In genomic region chr16:63501456-63501855, GRCm38 (mm10) we compare ENCODE assay signal across 20 mouse cellular contexts.
A peak's percentile ranks its signal among the peaks of the same experiment; 100 is the strongest.
DNase-seq lines count a peak whose midpoint lies in the region; ATAC-seq and TF ChIP-seq lines count a peak whose summit lies in the region.
"Had no signal": no experiment of that assay in that cellular context is flagged by ENCODE, and none has a peak within 500 bp of the region (broad histone marks: within the 10 kb centered on the region; RNA-seq: fewer than 3 reads in every experiment).

No protein-coding gene starts in this region.

- ATAC-seq in hindbrain, embryonic 13.5 days (ENCODE audit: low FRiP score) = no peak
- peak; percentile 93 for ATAC-seq in forebrain, embryonic 11.5 days (replicated peaks; ENCODE audit: low FRiP score)
- no peak for ATAC-seq in liver, embryonic 12.5 days
- no peak for ATAC-seq in kidney, embryonic 15.5 days (replicated peaks; ENCODE audit: low FRiP score)
- ATAC-seq: inflammation-experienced regulatory T-cells, adult 6 months had no signal

- peak; percentile 63 for DNase-seq in hindbrain, embryonic 10.5 days (ENCODE audit: low spot score)
- DNase-seq in brain, embryonic 14.5 days (ENCODE audit: low read depth) = peak; percentile 74
- DNase-seq in forebrain, embryonic 11.5 days (ENCODE audit: low spot score) = peak; percentile 79
- peak; percentile 72 for DNase-seq in mesoderm, embryonic 11.5 days (ENCODE audit: low read depth, low spot score)
- DNase-seq in cerebellum, adult 2 months = no peak
- DNase-seq: adrenal gland, adult 8-10 months; cerebellum, adult 18-20 months; gastrocnemius, postnatal 25 days; kidney, adult 9 months; kidney, postnatal 4 days; liver; lung, adult 18-20 months; lung, postnatal 4 days; thymus, postnatal 4 days had no signal

- no peak for TF ChIP-seq CTCF in brain, embryonic 14.5 days (IDR thresholded peaks at IDR 0.05; ENCODE audit: borderline replicate concordance, extremely low read depth, insufficient read depth, insufficient read length)
- no peak for TF ChIP-seq CTCF in cerebellum, adult 2 months (IDR thresholded peaks at IDR 0.05; ENCODE audit: borderline replicate concordance, insufficient read depth, low read depth, low read length)

- TF ChIP-seq POLR2A in brain, embryonic 14.5 days (IDR thresholded peaks at IDR 0.05; ENCODE audit: borderline replicate concordance, extremely low read depth, insufficient read depth, insufficient read length, poor library complexity, severe bottlenecking) = no peak
- no peak for TF ChIP-seq POLR2A in cerebellum, adult 2 months (IDR thresholded peaks at IDR 0.05; ENCODE audit: borderline replicate concordance, insufficient read depth, low read length)

- no peak overlapping the region for H3K4me3 ChIP-seq in hindbrain, embryonic 10.5 days
- H3K4me3 ChIP-seq in hindbrain, embryonic 13.5 days = no peak overlapping the region
- H3K4me3 ChIP-seq in forebrain, embryonic 11.5 days (ENCODE audit: low read depth, low read length) = no peak overlapping the region
- H3K4me3 ChIP-seq in cerebellum, adult 2 months (replicated peaks; ENCODE audit: insufficient read depth, low read depth, low read length) = no peak overlapping the region
- no peak overlapping the region for H3K4me3 ChIP-seq in liver, embryonic 12.5 days
- H3K4me3 ChIP-seq in kidney, embryonic 15.5 days (replicated peaks) = no peak overlapping the region
- H3K4me3 ChIP-seq: heart, embryonic 12.5 days had no signal

- peak overlapping the region; percentile 64; the same call in 1 of the 2 replicates for H3K27ac ChIP-seq in hindbrain, embryonic 10.5 days
- H3K27ac ChIP-seq in hindbrain, embryonic 13.5 days = no peak overlapping the region
- peak overlapping the region; percentile 81 for H3K27ac ChIP-seq in forebrain, embryonic 11.5 days (ENCODE audit: low read depth, low read length)
- no peak overlapping the region for H3K27ac ChIP-seq in cerebellum, adult 2 months (ENCODE audit: insufficient read depth, low read length)
- no peak overlapping the region for H3K27ac ChIP-seq in liver, embryonic 12.5 days
- H3K27ac ChIP-seq in kidney, embryonic 15.5 days = no peak overlapping the region

- no peaks in the 10 kb centered on the region for H3K27me3 ChIP-seq in hindbrain, embryonic 10.5 days (ENCODE audit: insufficient read depth, poor library complexity, severe bottlenecking)
- no peaks in the 10 kb centered on the region for H3K27me3 ChIP-seq in hindbrain, embryonic 13.5 days
- no peaks in the 10 kb centered on the region for H3K27me3 ChIP-seq in forebrain, embryonic 11.5 days (ENCODE audit: control insufficient read depth, insufficient read depth, low read length)
- H3K27me3 ChIP-seq in cerebellum, adult 2 months (ENCODE audit: control insufficient read depth, insufficient read depth, low read length) = no peaks in the 10 kb centered on the region
- H3K27me3 ChIP-seq in liver, embryonic 12.5 days (replicated peaks) = no peaks in the 10 kb centered on the region
- H3K27me3 ChIP-seq in kidney, embryonic 15.5 days = no peaks in the 10 kb centered on the region
- H3K27me3 ChIP-seq: CH12.LX; heart, embryonic 12.5 days had no signal

- no peak overlapping the region for H3K9ac ChIP-seq in hindbrain, embryonic 13.5 days
- no peak overlapping the region for H3K9ac ChIP-seq in forebrain, embryonic 11.5 days (ENCODE audit: low read length)
- H3K9ac ChIP-seq in liver, embryonic 12.5 days = no peak overlapping the region
- H3K9ac ChIP-seq in kidney, embryonic 15.5 days = no peak overlapping the region
- H3K9ac ChIP-seq: heart, embryonic 12.5 days had no signal

- peaks cover 13% of the 10 kb centered on the region for H3K4me1 ChIP-seq in hindbrain, embryonic 10.5 days (replicated peaks)
- H3K4me1 ChIP-seq in hindbrain, embryonic 13.5 days (replicated peaks) = no peaks in the 10 kb centered on the region
- no peaks in the 10 kb centered on the region for H3K4me1 ChIP-seq in forebrain, embryonic 11.5 days (replicated peaks; ENCODE audit: control insufficient read depth, insufficient read depth, low read length)
- no peaks in the 10 kb centered on the region for H3K4me1 ChIP-seq in cerebellum, adult 2 months (ENCODE audit: control insufficient read depth, insufficient read depth, low read length)
- H3K4me1 ChIP-seq in liver, embryonic 12.5 days = no peaks in the 10 kb centered on the region
- no peaks in the 10 kb centered on the region for H3K4me1 ChIP-seq in kidney, embryonic 15.5 days
- H3K4me1 ChIP-seq: heart, embryonic 12.5 days had no signal

- no peak overlapping the region for H3K4me2 ChIP-seq in hindbrain, embryonic 13.5 days
- H3K4me2 ChIP-seq in forebrain, embryonic 11.5 days (ENCODE audit: low read depth, low read length, severe bottlenecking) = no peak overlapping the region
- H3K4me2 ChIP-seq in liver, embryonic 12.5 days = no peak overlapping the region
- no peak overlapping the region for H3K4me2 ChIP-seq in kidney, embryonic 15.5 days
- H3K4me2 ChIP-seq: heart, embryonic 12.5 days had no signal

- 36% methylated on average over 6 of the region's 6 CpGs for WGBS in hindbrain, embryonic 10.5 days
- WGBS in hindbrain, embryonic 13.5 days = 23% methylated on average over 6 of the region's 6 CpGs
- WGBS in forebrain, embryonic 11.5 days = 8% methylated on average over 6 of the region's 6 CpGs
- 73% methylated on average over 6 of the region's 6 CpGs for WGBS in cerebellum, adult 2 months
- 66% methylated on average over 6 of the region's 6 CpGs for WGBS in liver, embryonic 12.5 days (ENCODE audit: insufficient replicate concordance)
- 85% methylated on average over 6 of the region's 6 CpGs for WGBS in kidney, embryonic 15.5 days

- no peaks in the 10 kb centered on the region for H3K36me3 ChIP-seq in hindbrain, embryonic 10.5 days
- H3K36me3 ChIP-seq in hindbrain, embryonic 13.5 days = no peaks in the 10 kb centered on the region
- no peaks in the 10 kb centered on the region for H3K36me3 ChIP-seq in forebrain, embryonic 11.5 days (ENCODE audit: control insufficient read depth, insufficient read depth, low read length)
- no peaks in the 10 kb centered on the region for H3K36me3 ChIP-seq in liver, embryonic 12.5 days
- H3K36me3 ChIP-seq in kidney, embryonic 15.5 days = no peaks in the 10 kb centered on the region
- H3K36me3 ChIP-seq: heart, embryonic 12.5 days had no signal

- no peaks in the 10 kb centered on the region for H3K9me3 ChIP-seq in hindbrain, embryonic 10.5 days
- no peaks in the 10 kb centered on the region for H3K9me3 ChIP-seq in hindbrain, embryonic 13.5 days
- no peaks in the 10 kb centered on the region for H3K9me3 ChIP-seq in forebrain, embryonic 11.5 days (ENCODE audit: control insufficient read depth, low read length)
- no peaks in the 10 kb centered on the region for H3K9me3 ChIP-seq in liver, embryonic 12.5 days (replicated peaks)
- no peaks in the 10 kb centered on the region for H3K9me3 ChIP-seq in kidney, embryonic 15.5 days (replicated peaks)
- H3K9me3 ChIP-seq: heart, embryonic 12.5 days had no signal

Comparison
In these comparisons a context has a peak if more than half of its experiments do, and no peak if none do; other contexts are left out.
1. H3K27ac ChIP-seq: peak in hindbrain, embryonic 10.5 days (single experiment) and forebrain, embryonic 11.5 days (single experiment); none in hindbrain, embryonic 13.5 days (single experiment), cerebellum, adult 2 months (single experiment), liver, embryonic 12.5 days (single experiment) and kidney, embryonic 15.5 days (single experiment).
2. DNase-seq: peak in hindbrain, embryonic 10.5 days (single experiment), brain, embryonic 14.5 days (single experiment), forebrain, embryonic 11.5 days (single experiment) and mesoderm, embryonic 11.5 days (single experiment); none in cerebellum, adult 2 months (0 of 2).